Comparison of ENCODE assay signal across 8 mouse cellular contexts in the genomic region with DNA sequence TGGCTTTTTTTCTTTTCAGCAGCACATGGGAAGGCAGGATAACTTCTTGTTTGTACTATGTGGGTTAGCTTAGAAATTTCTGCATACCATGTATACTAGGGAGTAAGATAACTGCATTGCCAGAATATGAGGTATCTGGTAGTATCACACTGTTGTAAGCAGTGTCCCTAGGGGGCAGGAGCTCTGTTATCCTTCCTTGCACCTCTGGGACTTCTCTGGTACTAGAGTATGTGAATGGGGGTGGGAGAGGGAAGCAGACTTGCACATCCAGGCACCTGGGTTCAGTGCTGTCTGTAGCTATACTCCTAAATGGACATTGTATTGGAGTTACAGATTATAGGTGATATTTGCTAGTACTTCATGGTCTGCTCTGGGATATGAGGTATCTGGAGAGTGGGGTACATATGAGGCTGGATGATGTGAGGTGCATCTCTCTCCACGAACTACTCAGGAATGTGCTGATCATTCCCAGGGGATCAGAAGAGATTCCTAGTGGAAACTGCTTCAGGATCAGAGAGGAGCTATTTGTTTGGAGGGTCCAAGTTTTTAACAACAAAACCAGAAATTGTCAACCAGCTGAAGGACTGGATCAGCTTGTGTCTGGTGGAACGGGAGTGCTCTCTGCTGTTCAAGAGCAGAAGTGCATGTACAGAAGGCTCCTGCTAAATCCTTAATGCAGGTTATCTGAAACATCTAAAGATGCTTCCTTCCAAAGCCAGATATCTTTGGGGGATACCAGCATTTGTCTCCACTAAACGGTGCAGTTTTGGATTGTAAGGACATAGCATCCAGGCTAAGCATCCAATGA.
A peak's percentile ranks its signal among the peaks of the same experiment; 100 is the strongest.
DNase-seq lines count a peak whose midpoint lies in the region; ATAC-seq lines count a peak whose summit lies in the region.

No protein-coding gene starts in this region.

- H3K36me3 ChIP-seq in heart, embryonic 10.5 days, result no peaks in the 10 kb centered on the region
- no peaks in the 10 kb centered on the region for H3K36me3 ChIP-seq in hindbrain, embryonic 15.5 days

- H3K9me3 ChIP-seq in heart, embryonic 10.5 days, result no peaks in the 10 kb centered on the region
- no peaks in the 10 kb centered on the region for H3K9me3 ChIP-seq in hindbrain, embryonic 15.5 days

- 34% methylated on average over 3 of the region's 3 CpGs for WGBS in heart, embryonic 10.5 days
- 26% methylated on average over 3 of the region's 3 CpGs for whole genome bisulfite sequencing in hindbrain, embryonic 15.5 days

- H3K27me3 ChIP-seq in heart, embryonic 10.5 days (ENCODE audit: insufficient read depth, poor library complexity, severe bottlenecking), result no peaks in the 10 kb centered on the region
- no peaks in the 10 kb centered on the region for H3K27me3 ChIP-seq in hindbrain, embryonic 15.5 days

- no peak overlapping the region for H3K27ac ChIP-seq in heart, embryonic 10.5 days
- no peak overlapping the region for H3K27ac ChIP-seq in hindbrain, embryonic 15.5 days (replicated peaks)

- H3K9ac ChIP-seq in hindbrain, embryonic 15.5 days, result no peak overlapping the region

- no peak overlapping the region for H3K4me2 ChIP-seq in hindbrain, embryonic 15.5 days

- H3K4me3 ChIP-seq in heart, embryonic 10.5 days, result no peak overlapping the region
- H3K4me3 ChIP-seq in hindbrain, embryonic 15.5 days, result no peak overlapping the region

- peak; percentile 64 for DNase-seq in heart, embryonic 10.5 days (ENCODE audit: low spot score)
- DNase-seq in heart, adult 9 months (ENCODE audit: low spot score in 2 of 2), result no peak
- peak; percentile 57 for DNase-seq in embryo, embryonic 10.5 days (ENCODE audit: low spot score)
- peak; percentile 49 to 51 for DNase-seq in right cerebral cortex, postnatal 36 days (ENCODE audit: low spot score in 2 of 2)
- no peak for DNase-seq in MN1 (ENCODE audit: low spot score)

- no peaks in the 10 kb centered on the region for H3K4me1 ChIP-seq in heart, embryonic 10.5 days
- no peaks in the 10 kb centered on the region for H3K4me1 ChIP-seq in hindbrain, embryonic 15.5 days (replicated peaks)

- peak; percentile 73; the same call in 1 of the 2 replicates for ATAC-seq in hindbrain, embryonic 15.5 days (ENCODE audit: low FRiP score, low read depth)
- ATAC-seq in megakaryocyte, adult 5-6 weeks (ENCODE audit: poor library complexity, severe bottlenecking), result peak; percentile 91
- ATAC-seq in monocyte, adult 5-6 weeks (replicated peaks; ENCODE audit: insufficient number of reproducible peaks, low FRiP score, low TSS enrichment, poor library complexity, severe bottlenecking), result no peak

Comparison
In these comparisons a context has a peak if more than half of its experiments do, and no peak if none do; other contexts are left out.
1. DNase-seq: peak in heart, embryonic 10.5 days (single experiment), embryo, embryonic 10.5 days (single experiment) and right cerebral cortex, postnatal 36 days (2 of 2); none in heart, adult 9 months (0 of 2) and MN1 (single experiment).